8 mouse cellular contexts compared by ENCODE assay signal in the genomic region with DNA sequence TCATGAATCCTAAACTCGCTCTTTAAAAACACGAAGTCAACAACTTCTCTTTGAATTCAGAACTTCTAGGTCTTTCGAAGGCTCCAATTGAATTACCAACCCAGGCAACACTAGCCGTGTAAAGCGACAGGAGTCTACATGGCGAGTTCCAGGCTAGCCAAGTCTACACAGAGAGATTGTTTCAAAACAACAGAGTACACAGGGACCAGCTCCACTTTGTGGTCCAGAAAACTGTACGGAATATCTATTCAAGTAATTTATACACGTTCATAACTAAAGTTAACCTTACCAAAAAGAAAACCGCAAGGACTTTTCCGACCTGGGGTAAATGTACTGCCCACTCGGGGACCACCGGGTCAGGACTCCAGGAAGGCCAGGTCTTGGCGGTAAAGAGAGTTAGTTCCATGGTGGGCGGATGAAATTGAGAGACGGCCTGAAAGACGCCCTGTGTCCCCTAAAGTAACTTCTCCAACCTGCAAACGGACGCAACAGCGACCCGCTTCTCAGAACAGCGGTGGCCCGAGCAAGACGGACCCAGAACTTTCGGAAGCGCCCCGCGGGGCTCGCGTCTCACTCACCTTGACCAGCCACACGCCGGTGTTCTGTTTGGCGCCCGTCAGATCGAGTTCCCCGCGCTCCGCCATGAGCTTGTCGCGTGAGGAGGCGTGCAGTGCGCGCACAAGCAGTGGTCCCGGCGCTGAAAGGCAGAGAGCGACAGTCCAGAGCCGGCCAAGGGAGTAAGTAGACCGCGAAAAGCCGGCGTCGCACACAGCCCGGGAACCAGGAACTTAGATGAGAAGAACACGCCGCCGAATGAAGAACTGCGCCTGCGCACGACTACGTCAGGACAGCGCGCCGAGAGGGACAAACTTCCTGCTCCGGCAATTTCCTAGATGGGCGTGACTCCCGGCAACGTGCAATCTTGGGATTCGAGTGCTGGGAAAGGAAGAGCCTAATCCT. TPM values are rescaled to one million over a fixed set of nuclear protein-coding genes. Genes with fewer than 3 reads are reported as not detected.
A peak's percentile ranks its signal among the peaks of the same experiment; 100 is the strongest.
DNase-seq lines count a peak whose midpoint lies in the region; ATAC-seq and TF ChIP-seq lines count a peak whose summit lies in the region.

Gtf2f2 (minus strand) TSS at position 764 of the 960 bp plus-strand sequence.

- peak; percentile 94 for ATAC-seq in forebrain, embryonic 12.5 days (ENCODE audit: low FRiP score)
- peak; percentile 94 for ATAC-seq in heart, postnatal 0 days (ENCODE audit: insufficient read depth, low read depth)
- ATAC-seq in liver, embryonic 16.5 days (ENCODE audit: low read depth): peak; percentile 90
- peak; percentile 93 for ATAC-seq in neural tube, embryonic 13.5 days (ENCODE audit: low read depth)

- no peak for TF ChIP-seq CTCF in E14TG2a.4 (conservative IDR thresholded peaks at IDR 0.05; ENCODE audit: low read length)
- TF ChIP-seq CTCF in heart, postnatal 0 days (IDR thresholded peaks at IDR 0.05; ENCODE audit: low read depth): no peak
- TF ChIP-seq CTCF in testis, adult 2 months (IDR thresholded peaks at IDR 0.05; ENCODE audit: control insufficient read depth, insufficient read depth, insufficient replicate concordance, low read depth, low read length): no peak

- DNase-seq in c-Kit-positive CD71-positive TER-119-positive erythroid progenitor cells, embryonic 14.5 days (ENCODE audit: low spot score): peak; percentile 90
- peak; percentile 86 for DNase-seq in heart, postnatal 0 days (ENCODE audit: low spot score)
- DNase-seq in kidney, postnatal 4 days: peak; percentile 96 to 97

- H3K27me3 ChIP-seq in E14TG2a.4 (ENCODE audit: insufficient read depth, low read length): peaks cover 47% of the 10 kb centered on the region
- H3K27me3 ChIP-seq in forebrain, embryonic 12.5 days: 0 out of 2 replicates have a peak, but pooled peaks cover 3% of the 10 kb centered on the region
- no peaks in the 10 kb centered on the region for H3K27me3 ChIP-seq in heart, postnatal 0 days (ENCODE audit: control insufficient read depth, insufficient read depth, low read length)
- no peaks in the 10 kb centered on the region for H3K27me3 ChIP-seq in liver, embryonic 16.5 days (ENCODE audit: control insufficient read depth, insufficient read depth, low read depth, low read length)
- H3K27me3 ChIP-seq in neural tube, embryonic 13.5 days: 0 out of 2 replicates have a peak, but pooled peaks cover 10% of the 10 kb centered on the region
- H3K27me3 ChIP-seq in testis, adult 2 months (ENCODE audit: control insufficient read depth, insufficient read depth, low read length): no peaks in the 10 kb centered on the region

- H3K9ac ChIP-seq in forebrain, embryonic 12.5 days: peak within 1 kb of the TSS; percentile 81
- H3K9ac ChIP-seq in heart, postnatal 0 days (replicated peaks; ENCODE audit: low read depth, low read length): peak within 1 kb of the TSS; percentile 78
- peak within 1 kb of the TSS; percentile 84 for H3K9ac ChIP-seq in liver, embryonic 16.5 days (ENCODE audit: low read depth, low read length)
- H3K9ac ChIP-seq in neural tube, embryonic 13.5 days: peak within 1 kb of the TSS; percentile 83

- TF ChIP-seq EP300 in heart, postnatal 0 days (IDR thresholded peaks at IDR 0.05; ENCODE audit: low read depth): no peak; the same call in 1 of the 2 replicates

- H3K4me3 ChIP-seq in E14TG2a.4 (replicated peaks; ENCODE audit: low read length): peak within 1 kb of the TSS; percentile 89
- H3K4me3 ChIP-seq in forebrain, embryonic 12.5 days (replicated peaks): peak within 1 kb of the TSS; percentile 91
- H3K4me3 ChIP-seq in heart, postnatal 0 days (ENCODE audit: low read depth, low read length): peak within 1 kb of the TSS; percentile 69
- peak within 1 kb of the TSS; percentile 88 for H3K4me3 ChIP-seq in liver, embryonic 16.5 days (ENCODE audit: low read depth, low read length)
- peak within 1 kb of the TSS; percentile 90 for H3K4me3 ChIP-seq in neural tube, embryonic 13.5 days
- peak within 1 kb of the TSS; percentile 97 for H3K4me3 ChIP-seq in testis, adult 2 months (ENCODE audit: control insufficient read depth, low read depth, low read length)

- H3K4me2 ChIP-seq in forebrain, embryonic 12.5 days: peak within 1 kb of the TSS; percentile 79
- H3K4me2 ChIP-seq in heart, postnatal 0 days (ENCODE audit: low read depth, low read length): peak within 1 kb of the TSS; percentile 73
- peak within 1 kb of the TSS; percentile 80 for H3K4me2 ChIP-seq in liver, embryonic 16.5 days (ENCODE audit: low read depth, low read length)
- peak within 1 kb of the TSS; percentile 86 for H3K4me2 ChIP-seq in neural tube, embryonic 13.5 days

- H3K36me3 ChIP-seq in E14TG2a.4 (ENCODE audit: insufficient read depth, low read length): peaks cover 9% of the 10 kb centered on the region
- peaks cover 6% of the 10 kb centered on the region for H3K36me3 ChIP-seq in forebrain, embryonic 12.5 days (replicated peaks)
- H3K36me3 ChIP-seq in heart, postnatal 0 days (replicated peaks; ENCODE audit: control insufficient read depth, insufficient read depth, low read length): no peaks in the 10 kb centered on the region
- H3K36me3 ChIP-seq in liver, embryonic 16.5 days (ENCODE audit: control insufficient read depth, insufficient read depth): no peaks in the 10 kb centered on the region
- H3K36me3 ChIP-seq in neural tube, embryonic 13.5 days: no peaks in the 10 kb centered on the region
- no peaks in the 10 kb centered on the region for H3K36me3 ChIP-seq in testis, adult 2 months (ENCODE audit: control insufficient read depth, insufficient read depth, low read length)

- H3K4me1 ChIP-seq in E14TG2a.4 (replicated peaks; ENCODE audit: low read depth, low read length): peaks cover 30% of the 10 kb centered on the region
- H3K4me1 ChIP-seq in forebrain, embryonic 12.5 days: peaks cover 12% of the 10 kb centered on the region
- H3K4me1 ChIP-seq in heart, postnatal 0 days (ENCODE audit: control insufficient read depth, insufficient read depth): peaks cover 18% of the 10 kb centered on the region
- peaks cover 15% of the 10 kb centered on the region for H3K4me1 ChIP-seq in liver, embryonic 16.5 days (ENCODE audit: control insufficient read depth, low read depth, low read length)
- H3K4me1 ChIP-seq in neural tube, embryonic 13.5 days (replicated peaks): peaks cover 17% of the 10 kb centered on the region
- peaks cover 9% of the 10 kb centered on the region; the same call in 1 of the 2 replicates for H3K4me1 ChIP-seq in testis, adult 2 months (ENCODE audit: control insufficient read depth, insufficient read depth, low read length)

- H3K9me3 ChIP-seq in E14TG2a.4 (ENCODE audit: low read length): no peaks in the 10 kb centered on the region
- no peaks in the 10 kb centered on the region for H3K9me3 ChIP-seq in forebrain, embryonic 12.5 days
- H3K9me3 ChIP-seq in heart, postnatal 0 days (replicated peaks; ENCODE audit: control insufficient read depth, low read length): no peaks in the 10 kb centered on the region
- no peaks in the 10 kb centered on the region for H3K9me3 ChIP-seq in liver, embryonic 16.5 days (replicated peaks; ENCODE audit: control insufficient read depth, low read length)
- no peaks in the 10 kb centered on the region for H3K9me3 ChIP-seq in neural tube, embryonic 13.5 days

- peak; percentile 64 for TF ChIP-seq POLR2A in testis, adult 2 months (IDR thresholded peaks at IDR 0.05; ENCODE audit: control insufficient read depth, low read depth, low read length)

- peak within 1 kb of the TSS; percentile 80; the same call in 1 of the 2 replicates for H3K27ac ChIP-seq in forebrain, embryonic 12.5 days
- peak within 1 kb of the TSS; percentile 66 for H3K27ac ChIP-seq in heart, postnatal 0 days (ENCODE audit: low read depth)
- H3K27ac ChIP-seq in liver, embryonic 16.5 days (ENCODE audit: low read length): peak within 1 kb of the TSS; percentile 72
- peak within 1 kb of the TSS; percentile 82 for H3K27ac ChIP-seq in neural tube, embryonic 13.5 days (replicated peaks)
- peak within 1 kb of the TSS; percentile 69 for H3K27ac ChIP-seq in testis, adult 2 months (ENCODE audit: control insufficient read depth, insufficient read depth, low read depth, low read length)

- 1% methylated on average over 67 of the region's 67 CpGs for WGBS in forebrain, embryonic 12.5 days
- WGBS in heart, postnatal 0 days: under 1% methylated on average over 67 of the region's 67 CpGs
- WGBS in liver, embryonic 16.5 days (ENCODE audit: insufficient replicate concordance): under 1% methylated on average over 67 of the region's 67 CpGs
- WGBS in neural tube, embryonic 13.5 days: 1% methylated on average over 67 of the region's 67 CpGs

RNA-seq across cellular contexts. Expression of gene Gtf2f2, which starts in this region (rescaled TPM):
- 49.7 and 50.3 TPM in 2 replicates for polyA plus RNA-seq in forebrain, embryonic 12.5 days (2016; fragmentation: Nextera tagmentation; extraction: Ambion mirVana)
- 6.4 and 10.1 TPM in 2 replicates for total RNA-seq in heart, postnatal 0 days (2014; rRNA removed; ENCODE audit: low replicate concordance)
- 22.8 and 25.7 TPM in 2 replicates for polyA plus RNA-seq in heart, postnatal 0 days (2015; fragmentation: Nextera tagmentation; extraction: Ambion mirVana)
- polyA plus RNA-seq in liver, embryonic 16.5 days (2015; fragmentation: Nextera tagmentation; extraction: Ambion mirVana): 15.4 and 16.9 TPM in 2 replicates
- polyA plus RNA-seq in neural tube, embryonic 13.5 days (2015; fragmentation: Nextera tagmentation; extraction: Ambion mirVana): 40.1 and 43.1 TPM in 2 replicates
- 9.5 and 10.7 TPM in 2 replicates for polyA plus RNA-seq in testis, adult 2 months (2012; rRNA removed)

Comparison
In these comparisons a context has a peak if more than half of its experiments do, and no peak if none do; other contexts are left out.
1. Peak in every context shown above with its lines: DNase-seq, ATAC-seq, H3K4me3 ChIP-seq and H3K27ac ChIP-seq.